Mouse (Mus musculus) MEL (cell line): Measurements from ENCODE around the gene Trmt1.

Experiments used
- CTCF ChIP-seq, 3 experiments: IDR thresholded peaks in 2 of 3; conservative IDR thresholded peaks in 1 of 3; 2 replicates each; pipeline ENCODE4 v1.5.1; 2011 to 2012; ENCODE audit warnings: low read length in 3 of 3, low read depth in 2 of 3, mild to moderate bottlenecking in 2 of 3, improper control_type of control experiment in 1 of 3, inconsistent platforms in 1 of 3, mixed read lengths in 1 of 3, moderate library complexity in 1 of 3; ENCODE audit not compliant: control insufficient read depth in 1 of 3, insufficient read depth in 1 of 3, poor library complexity in 1 of 3, severe bottlenecking in 1 of 3
- EP300 ChIP-seq, 2 experiments: IDR thresholded peaks; 2 replicates each; pipeline ENCODE4 v1.6.1; 2011; ENCODE audit warnings: improper control_type of control experiment in 2 of 2, low read length in 2 of 2, low read depth in 1 of 2, mild to moderate bottlenecking in 1 of 2
- GATA1 ChIP-seq: IDR thresholded peaks from 2 replicates; pipeline ENCODE4 v1.6.1; 2011; ENCODE audit warnings: low read depth, low read length, improper control_type of control experiment
- MEF2A ChIP-seq: IDR thresholded peaks from 2 replicates; pipeline ENCODE4 v1.6.1; 2014; ENCODE audit warnings: low read depth, mild to moderate bottlenecking, inconsistent platforms, low read length, improper control_type of control experiment; ENCODE audit not compliant: poor library complexity, insufficient replicate concordance, severe bottlenecking; ENCODE audit errors: extremely low read depth
- SMC3 ChIP-seq: IDR thresholded peaks from 2 replicates; pipeline ENCODE4 v1.6.1; 2011; ENCODE audit warnings: low read depth, low read length, improper control_type of control experiment
- ZNF384 ChIP-seq: IDR thresholded peaks from 2 replicates; pipeline ENCODE4 v1.6.1; 2012; ENCODE audit warnings: low read depth, mild to moderate bottlenecking, inconsistent platforms, low read length, improper control_type of control experiment

DNA sequence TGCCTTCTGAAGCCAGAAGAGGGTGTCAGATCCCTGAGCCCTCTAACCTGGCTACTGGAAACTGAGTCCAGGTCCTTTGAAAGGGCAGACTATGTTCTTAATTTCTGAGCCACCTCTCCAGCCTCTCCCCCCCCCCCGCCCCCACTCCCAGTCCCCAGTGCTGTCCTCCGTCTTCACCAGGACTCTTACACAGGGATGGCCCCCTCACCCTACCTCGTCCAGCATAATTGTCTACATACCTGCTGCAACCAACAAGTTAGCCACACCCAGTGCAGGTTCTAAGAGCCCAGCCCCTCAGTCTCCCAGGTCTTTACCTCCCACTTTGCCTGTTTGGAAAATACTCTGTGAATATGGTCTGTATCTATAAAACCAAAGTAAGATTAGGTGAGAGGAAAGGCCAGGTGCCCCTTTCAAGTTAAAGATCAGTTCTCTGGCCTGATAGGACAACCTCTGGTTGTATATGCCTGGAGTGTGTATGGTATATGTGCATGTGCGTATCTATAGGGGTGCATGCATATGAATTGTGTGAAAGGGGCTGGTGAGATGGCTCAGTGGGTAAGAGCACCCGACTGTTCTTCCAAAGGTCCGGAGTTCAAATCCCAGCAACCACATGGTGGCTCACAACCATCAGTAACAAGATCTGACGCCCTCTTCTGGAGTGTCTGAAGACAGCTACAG, 45.4 kb upstream of the Trmt1 start:
- TF ChIP-seq EP300 (IDR thresholded peaks at IDR 0.05; ENCODE audit: low read depth in 1 of 2, low read length in 2 of 2) (no peak), CTCF (IDR thresholded peaks at IDR 0.05 in 2 of 3, conservative IDR thresholded peaks at IDR 0.05 in 1 of 3; ENCODE audit: control insufficient read depth in 1 of 3, insufficient read depth in 1 of 3, low read depth in 2 of 3, low read length in 3 of 3, poor library complexity in 1 of 3, severe bottlenecking in 1 of 3) (peak in 2 of 3 experiments; percentile 2 to 21; a peak in 1 of 6 replicates), GATA1 (no peak), SMC3 (no peak), MEF2A (no peak), ZNF384 (no peak)
